Mouse (Mus musculus) hindbrain, embryonic 13.5 days (tissue): ENCODE measurements at regions not wholly inside any gene's neighbourhood (a gene's known extent, or its start where the extent isn't known, plus 50 kb on each side); places are given as distances from the start of the nearest gene placed in this dataset.

Source experiments
- ATAC-seq: fragments of 200-750 bp; cut with Nextera tagmentation; 2 replicates; pipeline ENCODE4 v1.8.0; 2017; ENCODE audit warnings: moderate TSS enrichment; ENCODE audit not compliant: low FRiP score
- H3K27ac ChIP-seq: fragments of 300-500 bp; sonication (generic); 2 replicates; pipeline ENCODE4 v1.5.1; 2015; ENCODE audit warnings: inconsistent platforms, mild to moderate bottlenecking, moderate library complexity
- H3K27me3 ChIP-seq: fragments of 300-500 bp; sonication (generic); 2 replicates; pipeline ENCODE4 v1.6.1; 2015; ENCODE audit warnings: mild to moderate bottlenecking, inconsistent platforms
- H3K36me3 ChIP-seq: fragments of 300-500 bp; sonication (generic); 2 replicates; pipeline ENCODE4 v1.6.1; 2015; ENCODE audit warnings: mild to moderate bottlenecking, inconsistent platforms
- H3K4me1 ChIP-seq: fragments of 300-500 bp; sonication (generic); replicated peaks from 2 replicates; pipeline ENCODE4 v1.6.1; 2015; ENCODE audit warnings: inconsistent platforms
- H3K4me2 ChIP-seq: fragments of 300-500 bp; sonication (generic); 2 replicates; pipeline ENCODE4 v1.6.1; 2015; ENCODE audit warnings: inconsistent platforms, mild to moderate bottlenecking, moderate library complexity
- H3K4me3 ChIP-seq: fragments of 300-500 bp; sonication (generic); 2 replicates; pipeline ENCODE4 v1.5.1; 2015; ENCODE audit warnings: mild to moderate bottlenecking, inconsistent platforms
- H3K9ac ChIP-seq: fragments of 300-500 bp; sonication (generic); 2 replicates; pipeline ENCODE4 v1.6.1; 2015; ENCODE audit warnings: mild to moderate bottlenecking, inconsistent platforms
- H3K9me3 ChIP-seq: fragments of 300-500 bp; sonication (generic); 2 replicates; pipeline ENCODE4 v1.6.1; 2016; ENCODE audit warnings: inconsistent platforms
- WGBS: fragments of 180-500 bp; shearing (Covaris S2); methylation state at CpG from one replicate; pipeline ENCODE4 v1.1.7; 2015; 5-methylcytosine and 5-hydroxymethylcytosine counted together

DNA sequence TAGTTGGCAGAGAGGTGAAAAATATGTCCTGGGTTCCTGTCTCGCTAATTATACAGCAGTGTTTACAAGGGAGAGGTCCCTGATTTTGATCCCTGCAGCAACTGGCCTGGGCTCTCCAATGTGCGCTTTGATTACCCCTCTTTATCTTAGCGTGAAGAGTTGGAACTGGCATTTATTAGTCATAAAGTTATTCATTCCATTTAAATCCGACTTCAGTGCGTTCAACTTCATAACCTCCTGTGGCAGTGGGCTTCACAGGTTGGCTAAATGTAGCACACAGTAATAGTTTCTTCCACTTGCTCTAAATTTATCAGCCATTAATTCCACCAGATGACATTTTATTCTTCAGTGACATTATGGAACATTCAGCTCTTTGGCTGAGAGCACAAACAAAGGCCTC lies 113.0 kb upstream of the Hmgn3 start:
- Histone ChIP-seq H3K36me3 (no peaks in the 10 kb centered on the region), H3K9ac (no peak overlapping the region), H3K4me3 (no peak overlapping the region), H3K9me3 (no peaks in the 10 kb centered on the region), H3K4me1 (no peaks in the 10 kb centered on the region), H3K4me2 (no peak overlapping the region), H3K27me3 (no peaks in the 10 kb centered on the region), H3K27ac (no peak overlapping the region)
- WGBS, result 86% methylated on average over 5 of the region's 5 CpGs
- no peak for ATAC-seq

DNA sequence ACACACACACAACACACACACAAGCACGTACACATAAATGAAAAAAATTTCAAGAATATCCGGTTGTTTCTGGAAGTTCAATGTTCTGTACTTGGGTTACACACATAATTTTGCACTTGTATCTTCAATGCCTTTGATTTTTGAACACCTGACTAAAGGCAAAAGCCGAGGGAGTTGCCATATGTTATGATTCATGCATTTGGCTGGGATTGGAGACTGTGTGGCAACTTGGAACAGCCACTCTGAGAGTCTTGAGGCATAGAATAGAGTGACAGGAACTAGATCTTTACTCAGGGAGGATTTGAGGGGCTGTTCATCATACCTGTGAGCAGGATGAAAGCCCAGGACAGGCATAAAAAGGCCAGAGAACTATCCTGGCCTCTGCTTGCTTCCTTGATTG lies 112.5 kb upstream of the Hmgn3 start:
- Histone ChIP-seq H3K36me3 (no peaks in the 10 kb centered on the region), H3K9me3 (no peaks in the 10 kb centered on the region), H3K27ac (no peak overlapping the region), H3K4me1 (no peaks in the 10 kb centered on the region), H3K27me3 (no peaks in the 10 kb centered on the region), H3K4me2 (no peak overlapping the region), H3K9ac (no peak overlapping the region), H3K4me3 (no peak overlapping the region)
- WGBS, result 88% methylated on average over 3 of the region's 3 CpGs
- ATAC-seq, result no peak

DNA sequence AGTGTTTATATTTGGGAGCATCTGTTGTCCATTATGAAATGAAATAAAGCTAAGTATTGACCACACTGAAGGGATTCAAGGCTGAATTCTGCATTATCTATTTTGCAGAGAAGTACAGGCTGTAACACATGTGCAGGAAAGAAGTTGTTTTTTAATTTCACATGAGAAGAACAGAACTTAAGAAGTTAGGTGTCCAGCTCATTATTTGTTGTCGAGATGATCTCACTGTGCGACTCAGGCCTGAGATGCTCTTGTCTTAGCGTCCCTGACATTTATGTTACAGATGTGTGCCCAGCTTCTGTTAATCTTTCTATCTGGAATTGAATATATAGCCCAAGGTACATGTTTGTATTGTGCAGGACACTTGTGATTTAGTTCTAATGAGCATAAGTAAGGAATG lies 112.0 kb upstream of the Hmgn3 start:
- Histone ChIP-seq H3K36me3 (no peaks in the 10 kb centered on the region), H3K4me1 (no peaks in the 10 kb centered on the region), H3K4me3 (no peak overlapping the region), H3K4me2 (no peak overlapping the region), H3K9ac (no peak overlapping the region), H3K27me3 (no peaks in the 10 kb centered on the region), H3K27ac (no peak overlapping the region), H3K9me3 (no peaks in the 10 kb centered on the region)
- 91% methylated on average over 3 of the region's 3 CpGs for WGBS
- ATAC-seq, result no peak

DNA sequence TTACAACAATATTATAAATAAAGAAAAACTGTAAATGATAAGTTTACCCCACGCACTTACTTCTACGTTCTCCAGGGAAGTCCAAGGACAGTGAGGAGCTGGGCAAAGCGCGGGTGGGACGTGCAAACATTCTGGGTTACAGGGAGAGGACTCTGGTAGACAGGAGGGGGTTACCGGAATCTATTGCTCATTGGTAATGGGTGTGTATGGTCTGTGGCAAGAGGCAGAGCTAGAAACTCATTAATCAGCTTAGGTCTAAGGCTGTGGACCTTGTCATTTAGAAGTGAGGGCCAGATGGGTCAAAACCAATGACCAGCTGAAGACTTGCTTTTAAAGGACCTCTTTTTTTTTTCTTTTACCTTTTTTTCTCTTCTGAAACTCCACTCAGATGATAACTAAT lies 107.9 kb upstream of the Hmgn3 start:
- no peaks in the 10 kb centered on the region for H3K4me1 ChIP-seq
- no peak for ATAC-seq
- H3K4me2 ChIP-seq, result no peak overlapping the region
- WGBS, result 95% methylated on average over 6 of the region's 6 CpGs
- H3K27ac ChIP-seq, result no peak overlapping the region
- H3K9ac ChIP-seq, result no peak overlapping the region
- H3K4me3 ChIP-seq, result no peak overlapping the region
- no peaks in the 10 kb centered on the region for H3K27me3 ChIP-seq
- no peaks in the 10 kb centered on the region for H3K36me3 ChIP-seq
- no peaks in the 10 kb centered on the region for H3K9me3 ChIP-seq

DNA sequence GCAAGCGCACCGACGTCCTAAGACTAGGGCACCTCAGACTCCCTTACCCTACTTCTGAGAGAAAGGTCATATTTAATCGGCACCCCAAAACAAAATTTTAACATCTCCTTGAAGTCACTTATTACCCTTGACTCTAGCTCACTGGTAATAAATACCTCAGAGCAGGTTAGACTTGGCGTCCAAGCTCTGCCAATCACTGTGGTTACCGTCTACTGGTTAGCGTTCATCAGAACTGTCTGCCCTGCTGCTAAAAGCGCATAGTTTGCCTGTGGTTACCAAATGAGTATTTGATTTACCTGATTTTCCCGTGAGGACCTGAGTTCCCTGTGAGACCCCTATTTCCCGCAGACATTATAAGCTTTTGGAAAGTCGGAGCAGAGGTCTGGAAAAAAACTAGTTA lies 107.3 kb upstream of the Hmgn3 start:
- no peak overlapping the region for H3K27ac ChIP-seq
- no peaks in the 10 kb centered on the region for H3K9me3 ChIP-seq
- ATAC-seq, result no peak
- H3K4me2 ChIP-seq, result no peak overlapping the region
- no peaks in the 10 kb centered on the region for H3K4me1 ChIP-seq
- H3K4me3 ChIP-seq, result no peak overlapping the region
- H3K9ac ChIP-seq, result no peak overlapping the region
- WGBS, result 93% methylated on average over 11 of the region's 11 CpGs
- no peaks in the 10 kb centered on the region for H3K36me3 ChIP-seq
- H3K27me3 ChIP-seq, result no peaks in the 10 kb centered on the region

DNA sequence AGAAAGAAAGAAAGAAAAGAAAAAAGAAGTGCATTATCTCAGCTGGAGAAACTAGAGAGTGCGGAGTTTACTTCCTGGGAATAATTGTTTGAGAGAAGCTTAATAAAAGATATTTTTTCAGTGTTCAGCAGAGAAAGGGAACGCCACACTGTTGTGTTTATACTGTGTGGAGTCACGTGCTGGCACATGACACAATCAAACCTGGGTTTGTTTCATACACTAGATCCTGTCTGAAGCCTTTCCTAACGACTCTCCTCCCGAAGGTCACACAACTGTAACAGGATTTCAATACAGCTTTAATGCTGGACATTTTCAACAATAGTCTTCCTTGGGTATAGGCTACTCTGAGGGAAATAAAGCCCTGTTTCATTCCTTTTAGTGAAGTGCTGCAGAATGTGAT lies 105.3 kb upstream of the Hmgn3 start:
- no peak for ATAC-seq
- Histone ChIP-seq H3K9me3 (no peaks in the 10 kb centered on the region), H3K9ac (no peak overlapping the region), H3K36me3 (no peaks in the 10 kb centered on the region), H3K27ac (no peak overlapping the region), H3K4me1 (no peaks in the 10 kb centered on the region), H3K4me2 (no peak overlapping the region), H3K4me3 (no peak overlapping the region), H3K27me3 (no peaks in the 10 kb centered on the region)
- WGBS, result 73% methylated on average over 5 of the region's 5 CpGs

DNA sequence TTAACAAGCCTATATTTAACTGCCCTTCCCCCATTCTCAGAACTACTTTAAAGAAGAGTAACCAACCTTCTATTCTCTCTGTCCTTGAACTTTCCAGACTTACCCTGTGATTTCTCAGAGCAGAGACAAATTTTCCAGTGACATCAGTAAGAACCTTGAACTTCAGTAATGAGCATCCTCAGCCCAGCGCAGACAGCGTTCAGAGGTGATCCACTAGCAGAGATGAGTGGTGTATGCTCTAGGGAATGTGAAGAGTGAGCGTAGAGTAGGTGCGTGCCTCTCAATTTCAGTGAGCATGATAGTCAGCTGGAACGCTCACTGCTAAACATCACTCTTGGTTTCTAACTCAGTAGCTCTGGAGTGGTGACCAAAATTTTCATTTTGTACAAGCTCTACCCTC lies 103.4 kb upstream of the Hmgn3 start:
- no peak for ATAC-seq

DNA sequence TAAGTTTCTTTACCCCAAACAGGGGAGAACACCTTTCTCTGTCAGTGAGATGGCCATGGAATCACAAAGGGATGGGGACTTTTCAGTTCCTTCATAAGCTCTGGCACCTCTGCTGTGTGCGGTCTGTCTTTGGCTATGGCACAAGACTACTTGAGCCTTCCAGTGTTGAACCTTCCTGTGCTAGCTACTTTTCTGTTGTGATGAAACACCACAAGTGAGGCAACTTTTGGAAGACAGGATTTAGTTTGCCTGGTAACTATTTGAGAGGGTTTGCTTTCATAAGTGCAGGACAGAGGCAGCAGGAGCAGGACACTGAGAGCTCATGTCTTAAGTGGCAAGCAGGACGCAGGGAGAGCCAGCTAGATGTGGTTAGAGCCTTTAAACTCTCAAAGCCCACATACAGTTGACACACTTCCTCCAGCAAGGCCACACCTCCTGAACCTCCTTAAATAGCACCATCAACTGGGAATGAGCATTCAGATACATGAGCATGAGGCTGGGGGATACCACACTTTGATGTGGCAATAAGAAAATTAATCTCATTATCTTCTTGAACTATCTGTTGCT lies 101.8 kb upstream of the Hmgn3 start:
- Histone ChIP-seq H3K27me3 (no peaks in the 10 kb centered on the region), H3K27ac (no peak overlapping the region), H3K4me2 (no peak overlapping the region), H3K36me3 (no peaks in the 10 kb centered on the region), H3K9ac (no peak overlapping the region), H3K9me3 (no peaks in the 10 kb centered on the region), H3K4me1 (no peaks in the 10 kb centered on the region), H3K4me3 (no peak overlapping the region)
- ATAC-seq, result no peak
- WGBS, result 97% methylated on average over 2 of the region's 2 CpGs

More for the DNA sequence above, 103.4 kb upstream of the Hmgn3 start:
- no peaks in the 10 kb centered on the region for H3K4me1 ChIP-seq
- H3K4me2 ChIP-seq, result no peak overlapping the region
- H3K9me3 ChIP-seq, result no peaks in the 10 kb centered on the region
- WGBS, result 95% methylated on average over 5 of the region's 5 CpGs
- no peaks in the 10 kb centered on the region for H3K36me3 ChIP-seq
- H3K4me3 ChIP-seq, result no peak overlapping the region
- no peaks in the 10 kb centered on the region for H3K27me3 ChIP-seq
- no peak overlapping the region for H3K27ac ChIP-seq
- no peak overlapping the region for H3K9ac ChIP-seq

DNA sequence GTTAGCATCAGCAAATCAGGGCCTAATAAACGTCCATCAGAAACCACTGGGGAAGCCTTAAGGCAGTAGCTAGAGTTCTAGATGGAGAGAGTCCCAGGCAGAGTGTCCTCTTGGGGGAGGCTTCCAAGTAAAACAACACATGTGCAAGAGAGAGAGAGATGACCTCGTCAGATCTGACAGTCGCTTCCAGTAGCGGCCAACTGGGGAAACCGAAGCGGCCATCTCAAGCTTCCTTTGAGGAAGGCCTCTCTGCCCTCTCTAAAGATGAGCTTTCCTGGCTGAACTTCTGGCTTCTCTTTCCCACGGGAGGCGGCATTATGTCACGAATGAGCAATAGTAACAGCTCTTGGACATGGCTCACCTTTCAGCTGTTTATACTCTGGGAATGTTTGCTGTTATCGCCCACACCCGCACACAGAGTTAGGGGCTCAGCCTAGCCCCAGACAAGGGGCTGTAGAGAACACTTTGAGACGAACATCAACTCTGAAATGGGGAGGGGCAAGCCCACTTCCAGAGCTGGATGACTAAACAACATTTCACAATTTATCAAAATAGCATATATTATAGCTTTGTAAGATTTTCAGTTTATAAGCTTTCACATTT lies 100.7 kb upstream of the Hmgn3 start:
- Histone ChIP-seq H3K4me1 (no peaks in the 10 kb centered on the region), H3K4me2 (no peak overlapping the region), H3K27ac (no peak overlapping the region), H3K9me3 (no peaks in the 10 kb centered on the region), H3K36me3 (no peaks in the 10 kb centered on the region), H3K4me3 (no peak overlapping the region), H3K9ac (no peak overlapping the region), H3K27me3 (no peaks in the 10 kb centered on the region)
- 80% methylated on average over 12 of the region's 12 CpGs for WGBS
- no peak for ATAC-seq

DNA sequence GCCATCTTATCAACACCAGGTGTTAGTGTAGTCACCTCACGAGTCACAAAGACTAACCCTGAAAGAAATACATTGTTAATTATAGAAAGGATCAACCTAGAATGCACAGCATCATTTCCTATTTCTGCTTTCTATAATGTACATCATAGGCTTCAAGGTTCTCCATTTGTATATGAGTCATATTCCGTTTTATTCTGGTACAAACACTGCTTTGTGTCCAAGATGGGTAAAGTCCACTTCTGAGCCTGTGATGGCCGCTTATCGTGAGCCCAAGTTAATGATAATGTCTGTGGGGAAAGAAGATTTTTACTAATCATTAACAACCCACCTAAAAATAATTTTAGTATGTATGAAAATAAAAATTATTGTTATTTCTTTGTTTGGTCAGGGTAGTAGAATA lies 94.6 kb upstream of the Hmgn3 start:
- Histone ChIP-seq H3K4me1 (no peaks in the 10 kb centered on the region), H3K4me3 (no peak overlapping the region), H3K27ac (no peak overlapping the region), H3K36me3 (no peaks in the 10 kb centered on the region), H3K9me3 (no peaks in the 10 kb centered on the region), H3K9ac (no peak overlapping the region), H3K27me3 (no peaks in the 10 kb centered on the region), H3K4me2 (no peak overlapping the region)
- WGBS, result 91% methylated on average over 4 of the region's 4 CpGs
- ATAC-seq, result no peak

DNA sequence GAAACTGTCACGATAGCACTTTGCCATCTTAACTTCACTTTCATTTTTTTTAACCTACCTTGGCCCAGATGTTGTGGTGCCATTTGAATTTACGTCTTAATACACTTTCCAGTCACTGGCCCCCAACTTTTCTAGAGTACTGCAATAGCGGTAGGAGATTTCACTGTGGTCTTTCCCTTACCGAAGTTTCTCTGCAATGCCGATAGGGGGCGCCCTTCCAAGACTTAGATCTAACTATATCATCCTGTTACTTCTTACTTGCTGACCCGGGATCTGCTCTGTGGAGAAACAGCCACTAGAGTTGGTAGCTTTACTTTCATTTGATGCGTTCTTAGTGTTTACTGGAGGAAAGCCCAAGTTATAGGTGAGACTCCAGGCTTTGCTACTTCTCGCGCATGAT lies 92.6 kb upstream of the Hmgn3 start:
- 80% methylated on average over 10 of the region's 10 CpGs for WGBS
- Histone ChIP-seq H3K9me3 (no peaks in the 10 kb centered on the region), H3K27me3 (no peaks in the 10 kb centered on the region), H3K27ac (no peak overlapping the region), H3K36me3 (no peaks in the 10 kb centered on the region), H3K4me2 (no peak overlapping the region), H3K4me1 (no peaks in the 10 kb centered on the region), H3K4me3 (no peak overlapping the region), H3K9ac (no peak overlapping the region)
- no peak for ATAC-seq

DNA sequence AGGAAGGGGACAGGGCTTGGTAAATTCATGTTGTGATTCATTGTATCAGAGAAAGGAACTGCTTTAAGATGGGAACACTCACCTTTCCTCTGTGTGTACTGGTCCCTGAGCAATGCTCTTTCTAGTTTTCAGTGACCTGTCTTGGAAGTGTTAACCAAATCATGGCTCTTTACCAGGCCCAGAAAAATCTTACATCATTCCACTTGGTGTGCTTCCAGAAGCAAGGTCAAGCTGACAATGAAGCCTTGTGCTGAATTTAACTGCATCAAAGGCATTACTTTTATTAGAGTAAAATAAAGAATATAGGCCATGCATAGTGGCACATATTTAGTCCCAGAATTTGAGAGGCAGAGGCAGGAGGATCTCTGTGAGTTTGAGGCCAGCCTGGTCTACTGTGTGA lies 75.4 kb upstream of the Hmgn3 start:
- ATAC-seq, result no peak
- H3K4me3 ChIP-seq, result no peak overlapping the region
- H3K9me3 ChIP-seq, result no peaks in the 10 kb centered on the region
- no peak overlapping the region for H3K27ac ChIP-seq
- no peaks in the 10 kb centered on the region for H3K36me3 ChIP-seq
- no peak overlapping the region for H3K4me2 ChIP-seq
- no peaks in the 10 kb centered on the region for H3K27me3 ChIP-seq
- no peak overlapping the region for H3K9ac ChIP-seq
- no peaks in the 10 kb centered on the region for H3K4me1 ChIP-seq

DNA sequence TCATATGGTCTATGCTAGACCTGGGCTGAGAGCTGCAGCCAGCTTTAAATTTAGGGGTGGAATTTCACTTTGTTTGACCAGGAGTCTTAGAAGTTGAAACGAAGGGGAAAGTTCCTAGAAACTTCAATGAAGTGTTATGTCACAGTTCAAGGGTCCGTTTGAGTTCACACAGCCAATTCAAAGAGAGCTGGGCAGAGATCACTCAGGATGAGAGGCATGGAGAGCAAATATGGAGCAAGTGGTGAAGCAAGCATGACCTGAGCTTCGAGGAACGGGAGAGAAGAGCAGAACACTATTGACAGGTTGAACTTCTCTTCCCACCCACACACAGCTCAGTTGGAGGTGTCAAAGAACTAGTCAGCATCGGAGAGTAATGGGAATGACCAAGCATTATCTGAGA lies 56.1 kb upstream of the Hmgn3 start:
- no peaks in the 10 kb centered on the region for H3K4me1 ChIP-seq
- H3K27ac ChIP-seq, result no peak overlapping the region
- no peaks in the 10 kb centered on the region for H3K9me3 ChIP-seq
- no peak overlapping the region for H3K9ac ChIP-seq
- H3K36me3 ChIP-seq, result no peaks in the 10 kb centered on the region
- H3K4me3 ChIP-seq, result no peak overlapping the region
- no peak overlapping the region for H3K4me2 ChIP-seq
- ATAC-seq, result no peak
- H3K27me3 ChIP-seq, result no peaks in the 10 kb centered on the region
- 88% methylated on average over 5 of the region's 5 CpGs for WGBS
